Mouse (Mus musculus) ES-Bruce4 (cell line): Measurements from ENCODE around the gene Ppp4r2. TPM values are rescaled to one million over a fixed set of nuclear protein-coding genes. Genes with fewer than 3 reads are reported as not detected.

Source experiments
- H3K27ac ChIP-seq: 2 replicates; pipeline ENCODE4 v1.5.1; 2012; ENCODE audit warnings: low read length, inconsistent platforms; ENCODE audit not compliant: insufficient read depth
- H3K27me3 ChIP-seq: 2 replicates; pipeline ENCODE4 v1.6.1; 2012; ENCODE audit warnings: mild to moderate bottlenecking, low read length, inconsistent platforms; ENCODE audit not compliant: control insufficient read depth, poor library complexity, insufficient read depth, severe bottlenecking
- H3K36me3 ChIP-seq: 2 replicates; pipeline ENCODE4 v1.6.1; 2012; ENCODE audit warnings: inconsistent platforms, mild to moderate bottlenecking, low read length, moderate library complexity; ENCODE audit not compliant: control insufficient read depth, poor library complexity, insufficient read depth, severe bottlenecking
- H3K4me1 ChIP-seq: one replicate; pipeline ENCODE4 v1.8.1; 2011; ENCODE audit warnings: low read length; ENCODE audit not compliant: control insufficient read depth, insufficient read depth
- H3K4me3 ChIP-seq: 2 replicates; pipeline ENCODE4 v1.5.1; 2011; ENCODE audit warnings: low read depth, mild to moderate bottlenecking, low read length
- H3K9ac ChIP-seq: 2 replicates; pipeline ENCODE4 v1.6.1; 2012; ENCODE audit warnings: low read depth, mild to moderate bottlenecking, inconsistent platforms; ENCODE audit not compliant: poor library complexity, severe bottlenecking
- H3K9me3 ChIP-seq: replicated peaks from 2 replicates; pipeline ENCODE4 v1.6.1; 2012; ENCODE audit warnings: mild to moderate bottlenecking, low read length, inconsistent platforms; ENCODE audit not compliant: control insufficient read depth, poor library complexity, insufficient read depth, severe bottlenecking
- CTCF ChIP-seq: IDR thresholded peaks from one replicate; pipeline ENCODE4 v1.8.1; 2011; ENCODE audit warnings: low read depth, low read length
- EP300 ChIP-seq: IDR thresholded peaks from 2 replicates; pipeline ENCODE4 v1.6.1; 2011; ENCODE audit warnings: low read depth, low read length; ENCODE audit not compliant: insufficient read depth
- POLR2A ChIP-seq: IDR thresholded peaks from one replicate; pipeline ENCODE4 v1.8.1; 2011; ENCODE audit warnings: low read length; ENCODE audit not compliant: insufficient read depth
- polyA plus RNA-seq: library from polyadenylated mRNA; stranded (reverse); fragments of >200 nt; gene quantifications from 2 replicates; pipeline ENCODE4 v1.2.4, GENCODE M21; 2011; ENCODE audit warnings: low read depth; ENCODE audit not compliant: missing spikeins, insufficient read depth, insufficient read length

The Ppp4r2 gene
- polyA plus RNA-seq, 1 experiment: 147 TPM

DNA sequence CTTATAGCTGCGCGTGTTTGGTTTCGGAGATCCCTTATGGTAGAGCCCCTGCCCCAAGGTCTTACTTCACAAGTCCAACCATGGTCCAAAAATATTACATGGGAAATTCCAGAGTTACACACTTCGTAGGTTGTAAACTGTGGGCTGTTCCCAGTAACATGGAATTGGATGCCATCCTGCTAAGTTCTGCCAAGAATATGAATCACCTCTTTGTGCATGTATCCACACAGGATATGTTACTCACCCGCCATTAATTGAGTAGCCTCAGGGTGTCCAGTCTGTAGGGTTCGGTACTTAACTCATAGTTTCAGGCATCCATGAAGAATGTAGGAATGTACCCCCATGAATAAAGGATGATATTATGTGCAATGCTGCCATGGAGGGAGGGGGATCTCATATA lies 34.1 kb upstream of the Ppp4r2 start:
- no peaks in the 10 kb centered on the region for H3K27me3 ChIP-seq
- TF ChIP-seq POLR2A (no peak), EP300 (no peak), CTCF (no peak)
- no peak overlapping the region for H3K27ac ChIP-seq

DNA sequence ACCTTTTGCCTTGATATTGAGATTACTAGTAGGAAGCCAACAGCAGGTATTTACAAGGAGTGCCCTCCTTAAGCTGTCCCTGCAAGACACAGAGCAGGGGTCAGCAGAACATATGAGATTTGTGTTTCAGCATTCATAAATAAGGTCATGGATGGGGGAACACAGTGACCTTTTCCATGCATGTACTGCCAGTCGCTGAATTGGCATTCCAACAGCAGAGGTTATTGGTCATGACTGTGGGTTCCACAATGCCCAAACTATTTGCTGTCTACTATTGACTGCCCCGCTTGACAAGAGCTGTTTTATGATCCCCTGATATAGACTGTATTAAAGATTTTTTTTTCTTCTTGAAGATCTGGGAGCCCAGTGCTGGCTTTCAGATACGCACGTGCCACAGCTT lies 33.7 kb upstream of the Ppp4r2 start:
- no peaks in the 10 kb centered on the region for H3K9me3 ChIP-seq
- no peaks in the 10 kb centered on the region for H3K27me3 ChIP-seq
- no peaks in the 10 kb centered on the region for H3K36me3 ChIP-seq
- TF ChIP-seq EP300 (no peak), CTCF (no peak), POLR2A (no peak)
- no peak overlapping the region for H3K9ac ChIP-seq
- no peak overlapping the region for H3K27ac ChIP-seq
- no peaks in the 10 kb centered on the region for H3K4me1 ChIP-seq
- no peak overlapping the region for H3K4me3 ChIP-seq

More for the DNA sequence above, 34.1 kb upstream of the Ppp4r2 start:
- Histone ChIP-seq H3K36me3 (no peaks in the 10 kb centered on the region), H3K4me3 (no peak overlapping the region), H3K9me3 (no peaks in the 10 kb centered on the region), H3K9ac (no peak overlapping the region), H3K4me1 (no peaks in the 10 kb centered on the region)

DNA sequence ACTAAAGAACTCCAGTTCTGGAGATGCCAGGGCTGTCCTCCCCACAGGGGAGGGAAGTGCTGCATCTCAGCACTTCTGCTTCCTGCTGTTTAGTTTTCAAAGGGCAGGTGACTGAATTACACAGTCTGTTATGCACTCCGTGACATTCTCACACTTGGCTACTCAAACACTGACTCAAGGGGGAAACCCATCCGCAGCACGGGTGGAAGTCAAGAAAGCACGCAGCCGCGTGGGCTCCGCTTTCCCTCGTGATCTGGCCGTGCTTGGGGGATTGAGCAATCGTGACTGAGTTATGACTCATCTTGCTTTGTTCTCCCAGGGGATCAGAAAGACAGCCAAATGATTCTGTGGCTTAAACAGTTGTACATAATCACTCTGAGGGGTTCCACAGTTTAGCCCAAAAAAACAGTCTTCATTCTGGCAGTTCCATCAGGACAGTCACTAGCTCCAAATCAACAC lies 32.9 kb upstream of the Ppp4r2 start:
- Histone ChIP-seq H3K27me3 (no peaks in the 10 kb centered on the region), H3K36me3 (no peaks in the 10 kb centered on the region), H3K4me3 (no peak overlapping the region), H3K9ac (no peak overlapping the region), H3K9me3 (no peaks in the 10 kb centered on the region), H3K4me1 (no peaks in the 10 kb centered on the region), H3K27ac (no peak overlapping the region)
- TF ChIP-seq POLR2A (no peak), CTCF (no peak)

DNA sequence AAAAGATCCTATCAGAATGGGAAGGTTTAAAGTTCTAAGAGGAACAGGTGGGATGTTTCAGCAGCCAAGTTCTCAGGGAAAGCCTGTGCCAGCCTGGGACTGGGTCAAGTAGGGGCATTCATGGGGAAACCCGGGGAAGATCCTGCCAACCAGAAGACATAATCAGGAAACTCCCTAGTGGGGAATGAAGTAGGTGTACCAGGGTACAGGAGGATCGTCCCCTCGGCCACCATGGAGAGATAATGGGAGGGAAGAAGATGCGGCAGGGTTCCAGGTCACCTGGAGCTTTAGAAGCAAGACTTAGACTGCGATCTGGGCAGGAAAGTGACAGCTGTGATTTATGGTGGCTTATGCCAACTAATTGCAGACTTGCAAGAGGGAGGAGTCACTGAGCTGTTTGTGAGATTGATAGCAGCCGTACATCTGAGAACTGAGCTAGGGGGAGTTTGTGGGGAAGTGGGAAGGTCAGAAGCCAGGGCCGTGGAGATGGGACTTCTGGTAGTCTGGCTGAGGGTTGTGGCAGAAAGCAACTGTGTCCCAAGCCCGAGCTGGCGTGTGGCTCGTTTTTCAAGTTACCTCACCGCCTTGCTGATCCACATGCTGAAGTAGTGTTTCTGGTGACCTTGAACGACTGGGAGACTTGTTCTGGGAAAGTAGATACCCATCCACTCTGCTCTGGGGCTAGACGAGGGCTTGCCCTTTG lies 30.9 kb upstream of the Ppp4r2 start:
- H3K27me3 ChIP-seq: no peaks in the 10 kb centered on the region; the same call in 1 of the 2 replicates
- no peak overlapping the region for H3K27ac ChIP-seq
- TF ChIP-seq EP300 (no peak), POLR2A (no peak), CTCF (no peak)
- no peaks in the 10 kb centered on the region for H3K4me1 ChIP-seq
- no peak overlapping the region for H3K4me3 ChIP-seq
- H3K9ac ChIP-seq: no peak overlapping the region
- no peaks in the 10 kb centered on the region for H3K36me3 ChIP-seq
- H3K9me3 ChIP-seq: no peaks in the 10 kb centered on the region

DNA sequence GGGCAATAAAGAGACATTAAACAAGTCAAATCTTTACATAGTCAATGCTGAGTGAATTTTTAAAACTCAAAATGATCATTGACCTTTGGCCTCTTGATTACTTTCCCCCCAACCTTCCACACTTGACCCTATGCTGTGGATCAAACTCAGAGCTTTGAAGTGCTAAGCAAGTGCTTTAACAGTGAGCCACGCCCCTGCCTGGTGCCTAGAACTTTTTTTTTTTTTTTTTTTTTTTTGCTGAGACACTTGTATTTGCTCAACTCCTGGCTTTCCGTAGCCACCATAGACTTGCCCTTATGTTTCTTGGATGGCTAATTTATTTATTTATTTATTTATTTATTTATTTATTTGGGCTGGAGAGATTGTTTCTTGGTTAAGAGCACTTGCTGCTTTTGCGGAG lies 30.2 kb upstream of the Ppp4r2 start:
- H3K4me1 ChIP-seq: no peaks in the 10 kb centered on the region
- H3K27me3 ChIP-seq: no peaks in the 10 kb centered on the region; the same call in 1 of the 2 replicates
- TF ChIP-seq CTCF (no peak), EP300 (no peak), POLR2A (no peak)
- H3K4me3 ChIP-seq: no peak overlapping the region
- H3K9me3 ChIP-seq: no peaks in the 10 kb centered on the region
- no peak overlapping the region for H3K27ac ChIP-seq
- no peaks in the 10 kb centered on the region for H3K36me3 ChIP-seq
- no peak overlapping the region for H3K9ac ChIP-seq

DNA sequence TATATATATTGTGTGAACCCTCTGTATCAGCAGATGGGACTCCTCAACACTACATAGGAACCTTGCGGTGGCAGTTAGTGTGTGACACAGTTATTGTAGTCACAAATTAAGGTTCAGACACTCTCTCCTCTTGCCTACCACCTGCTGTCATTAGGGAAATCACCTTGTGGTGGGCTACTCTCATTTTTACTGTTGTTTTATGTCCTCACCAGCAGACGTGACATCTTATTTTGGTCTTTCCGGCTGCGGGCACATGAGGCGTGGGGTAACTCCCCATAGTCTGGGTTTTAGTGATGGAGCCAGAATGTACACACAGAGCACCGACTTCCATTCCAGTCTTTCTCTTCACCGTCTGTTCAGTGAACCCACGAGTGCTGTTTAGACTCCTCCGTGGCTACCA lies 26.2 kb upstream of the Ppp4r2 start:
- Histone ChIP-seq H3K27ac (no peak overlapping the region), H3K4me3 (no peak overlapping the region), H3K36me3 (no peaks in the 10 kb centered on the region), H3K27me3 (no peaks in the 10 kb centered on the region; the same call in 1 of the 2 replicates), H3K9ac (no peak overlapping the region), H3K9me3 (no peaks in the 10 kb centered on the region), H3K4me1 (no peaks in the 10 kb centered on the region)
- no peak for TF ChIP-seq POLR2A
